Mouse (Mus musculus): Measurements from ENCODE around the gene Hcfc1. TPM values are rescaled to one million over a fixed set of nuclear protein-coding genes. Genes with fewer than 3 reads are reported as not detected.
A peak's percentile ranks its signal among the peaks of the same experiment; 100 is the strongest.

Hcfc1 gene
- polyA plus RNA-seq (2014; fragmentation: Nextera tagmentation; extraction: Ambion mirVana) = 60.2 and 63.6 TPM in 2 replicates

DNA sequence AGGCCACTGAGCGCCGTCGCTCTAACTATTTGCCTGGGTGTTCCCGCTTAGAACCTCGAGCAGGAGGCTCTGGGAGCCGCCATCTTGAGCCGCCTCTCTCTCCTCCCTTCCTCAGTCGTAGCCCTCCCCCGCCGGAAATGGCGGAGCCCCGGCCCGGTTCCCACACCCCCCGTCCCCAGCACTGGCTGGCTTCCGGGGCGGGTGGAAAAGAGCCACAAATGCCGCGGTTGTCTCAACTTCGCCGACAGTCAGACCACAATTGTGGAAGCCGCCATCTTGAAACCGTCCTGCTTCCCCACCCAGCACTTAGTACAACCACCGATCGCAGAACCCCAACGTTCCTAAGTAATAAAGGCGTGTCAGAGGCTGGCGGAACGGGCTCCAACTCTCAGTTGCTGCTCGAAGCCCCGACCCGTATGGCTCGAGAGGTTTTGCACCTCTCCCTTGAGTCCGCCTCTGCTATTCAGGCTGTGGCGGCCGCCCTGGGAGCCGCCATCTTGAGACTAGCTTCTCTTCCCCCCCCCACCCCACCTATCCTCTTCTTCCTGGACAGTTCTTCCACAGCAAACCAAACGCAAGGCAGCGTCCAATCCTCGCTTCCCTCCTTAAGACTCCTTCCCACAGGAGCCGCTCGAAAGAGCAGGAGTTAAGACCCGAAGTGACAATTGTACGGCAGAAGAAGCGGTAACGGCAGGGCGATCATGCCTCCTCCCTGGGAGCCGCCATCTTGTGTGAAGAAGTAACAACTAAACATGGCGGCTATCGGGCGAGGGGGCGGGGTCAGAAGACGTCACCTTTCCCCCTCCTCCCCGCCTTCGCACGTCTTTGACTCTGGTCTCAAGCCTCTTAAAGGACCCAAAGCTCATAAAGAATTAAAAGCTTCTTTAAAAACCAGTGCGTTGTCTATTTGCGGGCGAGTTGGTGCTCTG, at the start of gene Hcfc1:
TSS of gene Hcfc1 (minus strand) at position 110 of the 929 bp plus-strand sequence.
- 28% methylated on average over 49 of the region's 58 CpGs for WGBS
- no peaks in the 10 kb centered on the region for H3K27me3 ChIP-seq (replicated peaks; ENCODE audit: control insufficient read depth, insufficient read depth, low read length)
- DNase-seq (ENCODE audit: low spot score) (peak; percentile 92), ATAC-seq (ENCODE audit: low read depth) (peak; percentile 80)
- peak within 1 kb of the TSS; percentile 63 for H3K4me2 ChIP-seq (ENCODE audit: low read depth, low read length)
- no peaks in the 10 kb centered on the region for H3K36me3 ChIP-seq (ENCODE audit: control insufficient read depth, insufficient read depth, low read length)
- H3K9me3 ChIP-seq (ENCODE audit: control insufficient read depth, low read length) = no peaks in the 10 kb centered on the region
- peak within 1 kb of the TSS; percentile 82 for H3K9ac ChIP-seq (ENCODE audit: low read depth, low read length)
- peak within 1 kb of the TSS; percentile 65 for H3K4me3 ChIP-seq (ENCODE audit: low read depth, low read length)
- peak within 1 kb of the TSS; percentile 98 for H3K27ac ChIP-seq (replicated peaks; ENCODE audit: low read depth, low read length)
- H3K4me1 ChIP-seq (ENCODE audit: control insufficient read depth, insufficient read depth, low read length) = no peaks in the 10 kb centered on the region

DNA sequence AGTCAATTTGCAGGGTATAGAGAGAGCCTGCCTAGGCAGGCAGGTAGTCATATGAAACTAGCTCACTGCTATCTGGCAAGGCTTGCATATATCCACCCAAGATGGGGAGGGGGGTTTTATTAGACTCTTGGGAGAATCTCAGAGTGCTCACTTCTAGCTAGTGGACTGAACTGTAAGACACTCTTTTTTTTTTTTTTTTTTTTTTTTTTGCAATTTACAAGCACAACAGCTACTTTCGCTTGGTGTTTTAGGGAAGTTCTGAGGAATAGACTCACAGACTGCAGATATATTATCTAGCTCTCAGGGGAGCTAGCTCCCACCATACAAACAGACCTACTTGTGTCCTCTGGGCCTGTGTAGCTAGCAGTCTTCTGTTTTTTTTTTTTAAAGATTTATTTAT, 48.4 kb upstream of the Hcfc1 start:
- no peaks in the 10 kb centered on the region for H3K4me1 ChIP-seq (ENCODE audit: control insufficient read depth, insufficient read depth, low read length)
- no peak for ATAC-seq (ENCODE audit: low read depth)
- peaks cover 28% of the 10 kb centered on the region for H3K36me3 ChIP-seq (ENCODE audit: control insufficient read depth, insufficient read depth, low read length)
- H3K27ac ChIP-seq (replicated peaks; ENCODE audit: low read depth, low read length) = no peak overlapping the region
- H3K9me3 ChIP-seq (ENCODE audit: control insufficient read depth, low read length) = no peaks in the 10 kb centered on the region
- H3K4me3 ChIP-seq (ENCODE audit: low read depth, low read length) = no peak overlapping the region
- no peak overlapping the region for H3K4me2 ChIP-seq (ENCODE audit: low read depth, low read length)
- WGBS = 87% methylated on average over 1 of the region's 1 CpGs
- H3K27me3 ChIP-seq (replicated peaks; ENCODE audit: control insufficient read depth, insufficient read depth, low read length) = no peaks in the 10 kb centered on the region
- DNase-seq (ENCODE audit: low spot score) = no peak
- H3K9ac ChIP-seq (ENCODE audit: low read depth, low read length) = no peak overlapping the region

DNA sequence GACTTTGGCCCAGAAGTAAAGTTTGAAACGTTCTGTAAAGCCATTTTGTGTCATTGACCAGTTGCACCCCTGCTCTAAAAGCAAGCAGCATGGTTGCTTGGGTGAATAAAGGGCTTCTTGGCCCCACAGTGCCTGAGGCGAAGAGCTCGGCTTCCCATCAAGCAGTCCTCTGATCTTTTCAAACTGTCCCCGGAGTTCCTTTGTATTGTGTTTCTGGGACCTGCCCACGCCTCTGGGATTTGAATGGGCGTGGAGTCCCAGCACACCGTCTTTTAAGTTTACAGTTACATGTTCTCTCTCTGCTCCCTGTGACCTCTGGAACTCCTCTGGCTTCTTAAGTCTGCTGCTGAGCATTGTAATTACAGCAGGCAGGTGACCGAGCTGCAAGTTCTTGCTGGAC, 41.9 kb upstream of the Hcfc1 start:
- no peak for DNase-seq (ENCODE audit: low spot score)

DNA sequence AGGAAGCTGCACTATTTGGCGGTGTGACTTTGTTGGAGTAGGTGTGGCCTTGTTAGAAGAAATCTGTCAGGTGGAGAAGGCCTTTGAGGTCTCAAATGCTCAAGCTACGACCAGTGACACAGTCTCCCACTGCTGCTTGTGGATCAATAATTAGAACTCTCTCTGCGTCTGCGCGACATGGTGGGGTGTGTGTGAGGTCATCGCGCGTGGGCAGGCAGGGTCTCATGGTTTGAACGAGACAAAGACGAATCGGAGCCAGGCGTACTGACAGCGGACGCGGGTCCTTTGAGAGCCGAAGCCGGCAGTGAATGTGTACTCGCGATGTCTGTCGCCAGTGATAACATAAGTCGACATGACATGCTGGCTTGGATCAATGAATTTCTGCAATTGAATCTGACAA, 40.2 kb upstream of the Hcfc1 start:
- Histone ChIP-seq H3K4me3 (ENCODE audit: low read depth, low read length) (no peak overlapping the region), H3K27me3 (replicated peaks; ENCODE audit: control insufficient read depth, insufficient read depth, low read length) (no peaks in the 10 kb centered on the region), H3K4me1 (ENCODE audit: control insufficient read depth, insufficient read depth, low read length) (no peaks in the 10 kb centered on the region), H3K27ac (replicated peaks; ENCODE audit: low read depth, low read length) (no peak overlapping the region), H3K9ac (ENCODE audit: low read depth, low read length) (no peak overlapping the region), H3K9me3 (ENCODE audit: control insufficient read depth, low read length) (no peaks in the 10 kb centered on the region), H3K36me3 (ENCODE audit: control insufficient read depth, insufficient read depth, low read length) (no peaks in the 10 kb centered on the region), H3K4me2 (ENCODE audit: low read depth, low read length) (no peak overlapping the region)
- no peak for DNase-seq (ENCODE audit: low spot score)
- 82% methylated on average over 21 of the region's 21 CpGs for WGBS
- no peak for ATAC-seq (ENCODE audit: low read depth)

More for the DNA sequence above, 41.9 kb upstream of the Hcfc1 start:
- Histone ChIP-seq H3K4me1 (ENCODE audit: control insufficient read depth, insufficient read depth, low read length) (no peaks in the 10 kb centered on the region), H3K4me2 (ENCODE audit: low read depth, low read length) (no peak overlapping the region), H3K36me3 (ENCODE audit: control insufficient read depth, insufficient read depth, low read length) (no peaks in the 10 kb centered on the region), H3K27me3 (replicated peaks; ENCODE audit: control insufficient read depth, insufficient read depth, low read length) (no peaks in the 10 kb centered on the region), H3K9me3 (ENCODE audit: control insufficient read depth, low read length) (no peaks in the 10 kb centered on the region), H3K9ac (ENCODE audit: low read depth, low read length) (no peak overlapping the region), H3K4me3 (ENCODE audit: low read depth, low read length) (no peak overlapping the region), H3K27ac (replicated peaks; ENCODE audit: low read depth, low read length) (no peak overlapping the region)
- ATAC-seq (ENCODE audit: low read depth) = no peak
- WGBS = 26% methylated on average over 8 of the region's 8 CpGs

DNA sequence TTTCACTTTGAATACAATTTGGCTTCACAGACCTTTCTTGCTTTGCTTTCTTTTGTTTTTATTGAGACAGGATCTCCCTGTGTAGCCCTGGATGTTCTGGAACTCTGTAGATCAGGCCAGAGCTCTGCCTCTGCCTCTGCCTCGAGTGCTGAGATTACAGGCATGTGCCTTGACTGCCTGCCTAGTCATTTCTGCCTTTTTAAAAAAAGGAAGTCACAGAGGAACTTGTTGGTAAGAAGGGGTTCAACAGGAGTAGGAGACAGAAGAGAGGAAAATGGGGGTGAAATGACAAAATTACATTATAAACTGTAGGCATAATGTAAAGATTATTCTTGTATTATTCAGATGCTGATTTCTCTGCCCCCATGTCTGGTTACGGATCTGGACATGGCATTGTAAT, 37.5 kb upstream of the Hcfc1 start:
- no peak for ATAC-seq (ENCODE audit: low read depth)
- Histone ChIP-seq H3K4me3 (ENCODE audit: low read depth, low read length) (no peak overlapping the region), H3K9me3 (ENCODE audit: control insufficient read depth, low read length) (no peaks in the 10 kb centered on the region), H3K27me3 (replicated peaks; ENCODE audit: control insufficient read depth, insufficient read depth, low read length) (no peaks in the 10 kb centered on the region), H3K9ac (ENCODE audit: low read depth, low read length) (no peak overlapping the region), H3K4me2 (ENCODE audit: low read depth, low read length) (no peak overlapping the region), H3K27ac (replicated peaks; ENCODE audit: low read depth, low read length) (no peak overlapping the region), H3K36me3 (ENCODE audit: control insufficient read depth, insufficient read depth, low read length) (no peaks in the 10 kb centered on the region), H3K4me1 (ENCODE audit: control insufficient read depth, insufficient read depth, low read length) (no peaks in the 10 kb centered on the region)
- DNase-seq (ENCODE audit: low spot score) = no peak
- WGBS = 68% methylated on average over 2 of the region's 2 CpGs

DNA sequence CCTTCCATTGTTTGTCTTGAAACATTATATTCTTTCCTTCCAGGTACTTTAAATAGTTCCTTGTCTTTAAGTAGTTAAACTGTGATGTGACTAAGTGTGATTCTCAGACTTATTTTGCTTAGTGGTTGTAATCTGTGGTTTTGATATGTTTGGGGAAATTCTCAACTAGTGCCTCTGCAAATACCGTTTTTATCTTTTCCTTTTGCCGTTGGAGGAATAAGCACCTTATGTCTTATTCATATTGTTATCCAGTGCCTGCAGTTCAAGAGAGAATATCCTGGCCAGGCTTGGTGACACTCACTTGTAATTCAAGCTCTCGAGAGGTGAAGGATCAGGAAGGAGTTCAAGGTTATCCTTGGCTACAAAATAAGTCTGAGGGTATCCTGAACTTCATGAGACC, 34.9 kb upstream of the Hcfc1 start:
- WGBS = 83% methylated on average over 3 of the region's 3 CpGs

DNA sequence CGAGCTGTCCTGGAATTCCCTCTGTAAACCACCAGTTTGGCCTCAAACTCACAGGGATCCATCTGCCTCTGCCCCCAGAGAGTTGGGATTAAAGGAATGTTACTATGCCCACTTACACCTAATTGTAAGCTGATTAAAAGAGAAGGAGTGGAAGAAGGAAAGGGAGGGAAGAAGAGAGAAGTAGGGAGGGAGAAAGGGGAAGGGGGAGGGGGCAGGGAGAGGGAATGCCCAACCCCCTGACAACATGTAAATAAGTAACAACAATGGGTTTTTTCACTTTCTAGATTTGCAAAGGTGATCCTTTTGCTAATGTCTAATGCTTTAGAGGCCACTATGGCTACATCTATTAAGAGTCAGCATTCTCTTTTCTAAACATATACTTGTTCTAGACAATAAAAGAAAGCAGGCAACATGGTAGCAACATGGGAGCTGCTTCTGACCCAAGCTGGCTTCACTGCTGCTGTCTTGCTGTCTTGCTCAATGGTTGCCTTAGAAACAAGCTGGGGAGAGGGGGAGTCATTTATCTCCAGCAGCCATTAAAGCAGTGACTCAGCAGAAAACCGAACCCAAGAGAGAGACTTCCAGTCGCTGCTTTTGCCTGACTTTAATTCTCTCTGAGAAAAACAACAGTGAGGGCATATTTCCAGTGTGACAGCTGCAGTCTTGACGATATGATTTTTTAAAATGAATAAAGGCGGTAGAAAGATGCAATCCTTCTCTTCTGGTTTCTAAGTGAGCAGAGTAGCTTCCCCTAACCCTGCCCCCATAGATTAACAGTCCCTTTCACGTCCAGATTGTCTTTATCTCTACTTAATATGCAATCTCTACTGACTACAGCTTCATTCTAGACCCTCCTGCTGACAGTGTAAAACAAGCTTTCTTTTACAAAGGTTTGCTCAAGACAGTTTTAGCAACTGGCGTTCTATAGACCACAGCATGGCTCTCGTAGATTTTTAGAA, 33.0 kb upstream of the Hcfc1 start:
- H3K27ac ChIP-seq (replicated peaks; ENCODE audit: low read depth, low read length) = peak overlapping the region; percentile 28; the same call in 1 of the 2 replicates
- WGBS = 22% methylated on average over 8 of the region's 8 CpGs
- H3K9ac ChIP-seq (ENCODE audit: low read depth, low read length) = no peak overlapping the region
- H3K4me2 ChIP-seq (ENCODE audit: low read depth, low read length) = no peak overlapping the region
- H3K4me1 ChIP-seq (ENCODE audit: control insufficient read depth, insufficient read depth, low read length) = no peaks in the 10 kb centered on the region
- H3K36me3 ChIP-seq (ENCODE audit: control insufficient read depth, insufficient read depth, low read length) = no peaks in the 10 kb centered on the region
- no peaks in the 10 kb centered on the region for H3K9me3 ChIP-seq (ENCODE audit: control insufficient read depth, low read length)
- no peak overlapping the region for H3K4me3 ChIP-seq (ENCODE audit: low read depth, low read length)
- peak; percentile 78; the same call in 1 of the 2 replicates for ATAC-seq (ENCODE audit: low read depth)
- H3K27me3 ChIP-seq (replicated peaks; ENCODE audit: control insufficient read depth, insufficient read depth, low read length) = 0 out of 2 replicates have a peak, but pooled peaks cover 4% of the 10 kb centered on the region
- peak; percentile 84 for DNase-seq (ENCODE audit: low spot score)

More for the DNA sequence above, 34.9 kb upstream of the Hcfc1 start:
- DNase-seq (ENCODE audit: low spot score) = no peak
- no peak overlapping the region for H3K9ac ChIP-seq (ENCODE audit: low read depth, low read length)
- no peak overlapping the region for H3K27ac ChIP-seq (replicated peaks; ENCODE audit: low read depth, low read length)
- no peak overlapping the region for H3K4me2 ChIP-seq (ENCODE audit: low read depth, low read length)
- H3K27me3 ChIP-seq (replicated peaks; ENCODE audit: control insufficient read depth, insufficient read depth, low read length) = no peaks in the 10 kb centered on the region
- ATAC-seq (ENCODE audit: low read depth) = no peak
- H3K9me3 ChIP-seq (ENCODE audit: control insufficient read depth, low read length) = no peaks in the 10 kb centered on the region
- no peaks in the 10 kb centered on the region for H3K4me1 ChIP-seq (ENCODE audit: control insufficient read depth, insufficient read depth, low read length)
- H3K36me3 ChIP-seq (ENCODE audit: control insufficient read depth, insufficient read depth, low read length) = no peaks in the 10 kb centered on the region
- H3K4me3 ChIP-seq (ENCODE audit: low read depth, low read length) = no peak overlapping the region

DNA sequence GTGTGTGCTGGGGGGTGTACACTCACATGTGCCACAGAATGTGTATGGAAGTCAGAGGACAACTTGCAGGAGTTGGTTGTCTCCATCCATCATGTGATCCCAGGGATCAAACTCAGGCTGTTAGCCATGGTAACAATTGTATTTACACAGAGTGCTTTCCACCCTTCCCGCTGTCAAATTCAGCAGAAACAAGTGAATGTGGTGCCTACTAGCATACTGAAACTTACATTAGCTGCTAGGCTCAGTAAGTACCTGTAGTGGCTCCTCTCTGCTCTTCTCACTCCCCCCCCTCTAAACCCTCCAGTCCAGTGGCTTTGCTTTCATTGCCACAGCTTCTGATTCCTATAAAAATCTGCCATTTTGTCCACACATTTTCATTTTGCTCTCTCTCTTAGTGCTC, 11.6 kb upstream of the Hcfc1 start:
- Histone ChIP-seq H3K4me3 (ENCODE audit: low read depth, low read length) (no peak overlapping the region), H3K27ac (replicated peaks; ENCODE audit: low read depth, low read length) (no peak overlapping the region), H3K36me3 (ENCODE audit: control insufficient read depth, insufficient read depth, low read length) (no peaks in the 10 kb centered on the region), H3K9me3 (ENCODE audit: control insufficient read depth, low read length) (no peaks in the 10 kb centered on the region), H3K9ac (ENCODE audit: low read depth, low read length) (no peak overlapping the region), H3K4me2 (ENCODE audit: low read depth, low read length) (no peak overlapping the region), H3K4me1 (ENCODE audit: control insufficient read depth, insufficient read depth, low read length) (no peaks in the 10 kb centered on the region), H3K27me3 (replicated peaks; ENCODE audit: control insufficient read depth, insufficient read depth, low read length) (no peaks in the 10 kb centered on the region)
- no peak for DNase-seq (ENCODE audit: low spot score)
- no peak for ATAC-seq (ENCODE audit: low read depth)
- WGBS = 91% methylated on average over 1 of the region's 1 CpGs
